Mouse (Mus musculus): ENCODE measurements around the gene Ccm2l. TPM values are rescaled to one million over a fixed set of nuclear protein-coding genes. Genes with fewer than 3 reads are reported as not detected.
A peak's percentile ranks its signal among the peaks of the same experiment; 100 is the strongest.

Ccm2l gene
- polyA plus RNA-seq, 1 experiment from 2014 or later = 2.4 TPM

DNA sequence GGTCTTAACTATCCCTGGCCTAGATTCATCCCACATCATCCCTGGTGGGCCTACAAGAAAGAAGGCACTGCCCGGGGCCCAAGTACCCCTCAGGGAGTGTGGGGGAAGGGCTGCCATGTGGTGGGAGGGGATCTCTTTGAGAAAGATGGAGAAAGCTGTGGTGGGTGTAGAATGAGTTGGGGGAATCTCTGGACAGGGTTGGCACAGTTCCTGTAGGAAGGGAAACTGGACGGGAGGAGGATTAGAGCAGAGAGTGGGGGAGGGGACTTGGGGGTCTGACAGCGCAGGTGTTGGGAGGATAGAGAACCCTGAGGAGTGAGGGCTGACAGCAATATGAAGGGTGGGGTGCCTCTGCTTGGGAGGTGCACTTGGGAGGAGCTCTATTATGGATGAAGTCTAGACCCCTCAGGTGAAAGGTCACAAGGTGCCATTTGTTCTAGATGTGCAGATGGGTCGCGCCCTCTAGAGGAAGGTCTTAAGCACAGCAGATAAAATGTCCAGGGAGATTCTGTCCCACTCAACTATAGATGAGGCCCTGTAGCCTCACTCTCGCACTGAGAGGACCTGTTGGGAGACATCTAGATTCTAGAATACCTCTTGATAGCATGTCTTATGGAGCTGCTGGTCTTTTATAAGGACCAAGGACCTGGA lies 10.4 kb upstream of the Ccm2l start:
- Histone ChIP-seq H3K36me3 (peaks cover 16% of the 10 kb centered on the region), H3K4me1 (replicated peaks) (peaks cover 9% of the 10 kb centered on the region; the same call in 1 of the 2 replicates), H3K4me3 (no peak overlapping the region), H3K27ac (replicated peaks) (no peak overlapping the region), H3K27me3 (peaks cover 30% of the 10 kb centered on the region), H3K9ac (no peak overlapping the region), H3K9me3 (no peaks in the 10 kb centered on the region), H3K4me2 (no peak overlapping the region)
- ATAC-seq (ENCODE audit: low read depth) = no peak
- 56% methylated on average over 6 of the region's 6 CpGs for WGBS

DNA sequence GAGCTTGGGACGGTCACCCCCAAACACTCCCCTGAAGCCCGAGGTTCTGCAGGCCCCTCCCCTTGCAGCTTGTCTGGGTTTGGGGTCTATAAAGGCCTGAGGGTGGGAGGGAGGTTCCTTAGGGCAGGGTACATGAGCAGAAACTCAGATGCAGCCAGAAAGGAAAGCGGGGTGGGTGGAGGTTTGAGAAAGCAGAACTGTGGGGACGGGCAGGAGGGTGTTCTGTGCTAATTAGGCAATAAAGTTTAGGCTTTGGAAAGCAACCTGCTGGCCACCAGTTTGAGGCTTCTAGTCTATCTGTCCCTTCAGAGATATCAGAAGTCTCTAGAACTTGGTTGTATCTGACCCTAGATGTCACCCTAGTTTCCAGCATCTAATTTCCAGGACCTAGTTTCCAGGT lies 7.4 kb upstream of the Ccm2l start:
- 55% methylated on average over 4 of the region's 4 CpGs for WGBS
- no peak for ATAC-seq (ENCODE audit: low read depth)
- Histone ChIP-seq H3K9me3 (no peaks in the 10 kb centered on the region), H3K9ac (no peak overlapping the region), H3K4me2 (no peak overlapping the region), H3K4me1 (replicated peaks) (no peaks in the 10 kb centered on the region), H3K4me3 (no peak overlapping the region), H3K27me3 (peaks cover under 1% of the 10 kb centered on the region; the same call in 1 of the 2 replicates), H3K27ac (replicated peaks) (no peak overlapping the region), H3K36me3 (peaks cover 16% of the 10 kb centered on the region)

DNA sequence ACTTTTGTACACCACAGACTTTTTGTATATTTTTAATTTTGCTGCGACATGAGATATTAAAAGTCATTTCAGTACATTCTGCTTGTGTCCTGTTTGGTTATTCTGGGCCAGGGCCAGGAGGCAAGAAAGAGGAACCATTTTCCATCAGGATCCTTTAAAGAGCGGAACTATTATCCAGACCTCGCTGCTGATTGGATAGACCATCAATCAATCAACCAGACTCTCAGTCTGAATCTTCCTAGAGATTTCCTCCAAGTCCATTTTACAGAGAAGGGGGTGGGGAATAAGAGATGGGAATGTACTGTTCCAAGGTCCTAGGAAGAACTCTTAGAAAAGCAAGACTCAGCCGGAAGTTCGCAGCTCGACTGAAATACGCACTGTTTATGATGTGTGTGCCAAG lies 5.5 kb upstream of the Ccm2l start:
- no peaks in the 10 kb centered on the region; the same call in 1 of the 2 replicates for H3K27me3 ChIP-seq
- no peak for ATAC-seq (ENCODE audit: low read depth)
- peaks cover 2% of the 10 kb centered on the region; the same call in 1 of the 2 replicates for H3K36me3 ChIP-seq
- no peak overlapping the region for H3K27ac ChIP-seq (replicated peaks)
- no peak overlapping the region for H3K4me3 ChIP-seq
- H3K4me1 ChIP-seq (replicated peaks) = no peaks in the 10 kb centered on the region
- H3K9ac ChIP-seq = no peak overlapping the region
- H3K4me2 ChIP-seq = no peak overlapping the region
- H3K9me3 ChIP-seq = no peaks in the 10 kb centered on the region
- WGBS = 89% methylated on average over 7 of the region's 7 CpGs

DNA sequence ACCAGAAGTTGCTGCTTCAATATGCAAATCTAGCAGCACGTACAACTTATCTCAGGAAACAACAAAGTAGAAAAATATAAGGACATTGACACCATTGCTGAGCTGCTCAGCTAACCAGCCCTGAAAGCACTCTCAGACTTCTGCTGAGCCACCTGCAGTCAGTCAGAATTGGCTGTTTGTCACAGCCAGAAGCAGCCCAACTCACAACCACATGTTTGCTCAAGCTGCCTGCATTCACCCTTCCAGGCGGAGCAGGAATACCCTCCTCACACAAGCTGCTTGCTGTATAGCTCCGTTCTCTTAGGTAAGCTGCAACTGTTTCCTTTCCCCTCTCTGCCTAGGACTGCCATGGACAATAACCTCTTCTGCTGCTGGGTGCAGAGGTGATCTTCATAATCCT lies 2.4 kb upstream of the Ccm2l start:
- Histone ChIP-seq H3K9me3 (no peaks in the 10 kb centered on the region), H3K36me3 (no peaks in the 10 kb centered on the region), H3K4me2 (no peak overlapping the region), H3K4me3 (no peak overlapping the region), H3K27me3 (peaks cover 19% of the 10 kb centered on the region), H3K4me1 (replicated peaks) (no peaks in the 10 kb centered on the region), H3K27ac (replicated peaks) (peak overlapping the region; percentile 46; the same call in 1 of the 2 replicates), H3K9ac (no peak overlapping the region)
- ATAC-seq (ENCODE audit: low read depth) = no peak
- WGBS = 51% methylated on average over 3 of the region's 3 CpGs

DNA sequence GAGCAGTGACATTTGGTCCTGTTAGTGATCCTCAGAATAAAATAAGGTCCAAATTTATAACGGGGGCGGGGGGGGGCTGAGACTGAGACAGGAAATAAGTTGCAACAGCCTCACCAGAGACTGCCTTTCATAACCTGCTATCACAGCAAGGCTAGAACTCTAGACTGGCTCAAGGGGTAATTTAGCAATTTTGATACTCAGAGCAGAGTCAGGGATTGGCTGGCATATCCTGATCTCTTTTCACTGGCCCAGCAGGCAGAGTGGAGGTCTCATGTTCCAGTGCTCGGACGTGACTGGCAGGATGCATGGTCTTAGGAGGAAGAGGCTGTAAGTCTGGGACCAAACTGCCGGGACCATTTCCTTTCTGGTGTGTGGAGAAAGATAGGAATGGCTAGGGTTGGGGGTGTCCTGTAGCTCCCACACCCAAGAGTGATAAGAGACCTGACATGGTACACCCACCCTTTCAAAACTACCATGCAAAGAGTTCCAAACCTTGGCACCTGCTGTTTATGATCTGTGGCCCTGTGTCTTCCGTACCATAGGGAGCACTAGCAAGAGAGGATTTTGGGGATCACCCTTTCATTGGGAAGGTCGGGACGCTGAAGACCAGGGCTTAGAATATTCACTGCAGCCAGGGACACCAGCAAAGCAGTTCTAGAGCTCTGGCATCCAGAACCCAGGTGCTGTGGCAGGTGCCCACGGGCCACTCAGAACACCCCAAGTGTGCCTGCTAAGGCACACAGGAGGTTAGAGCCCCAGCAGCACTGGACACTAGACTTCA lies 1.4 kb upstream of the Ccm2l start:
- H3K27me3 ChIP-seq = peaks cover 26% of the 10 kb centered on the region
- no peak overlapping the region for H3K9ac ChIP-seq
- WGBS = 74% methylated on average over 9 of the region's 9 CpGs
- no peaks in the 10 kb centered on the region for H3K9me3 ChIP-seq
- ATAC-seq (ENCODE audit: low read depth) = 0 out of 2 replicates have a peak, but pooled peaks have one; percentile 36
- no peak overlapping the region for H3K4me2 ChIP-seq
- no peak overlapping the region for H3K4me3 ChIP-seq
- no peaks in the 10 kb centered on the region for H3K36me3 ChIP-seq
- H3K27ac ChIP-seq (replicated peaks) = no peak overlapping the region
- no peaks in the 10 kb centered on the region for H3K4me1 ChIP-seq (replicated peaks)

DNA sequence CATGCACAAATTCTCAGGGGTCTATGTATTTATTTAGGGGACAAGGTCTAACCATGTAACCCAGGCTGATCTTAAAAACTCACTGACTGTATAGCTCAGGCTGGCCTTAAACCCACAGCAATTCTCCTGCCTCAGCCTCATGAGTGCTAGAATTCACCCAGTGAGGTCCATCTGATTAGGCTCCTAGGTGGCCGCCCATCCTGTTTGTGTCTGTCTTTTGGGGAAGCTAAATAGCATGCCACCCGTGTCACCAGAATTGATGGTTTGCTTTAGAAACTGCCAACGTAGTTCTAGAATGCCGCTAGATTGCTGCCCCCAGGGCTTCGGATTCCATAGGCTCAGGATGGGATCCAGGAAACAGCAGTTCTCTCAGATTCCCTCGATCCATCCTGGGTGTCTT lies 1.2 kb downstream of the Ccm2l start:
- 33% methylated on average over 6 of the region's 6 CpGs for WGBS
- no peak overlapping the region for H3K27ac ChIP-seq (replicated peaks)
- ATAC-seq (ENCODE audit: low read depth) = no peak
- peaks cover 6% of the 10 kb centered on the region for H3K4me1 ChIP-seq (replicated peaks)
- no peak overlapping the region for H3K9ac ChIP-seq
- H3K9me3 ChIP-seq = no peaks in the 10 kb centered on the region
- H3K27me3 ChIP-seq = peaks cover 52% of the 10 kb centered on the region
- no peaks in the 10 kb centered on the region for H3K36me3 ChIP-seq
- H3K4me3 ChIP-seq = no peak overlapping the region
- H3K4me2 ChIP-seq = peak overlapping the region; percentile 27; the same call in 1 of the 2 replicates

DNA sequence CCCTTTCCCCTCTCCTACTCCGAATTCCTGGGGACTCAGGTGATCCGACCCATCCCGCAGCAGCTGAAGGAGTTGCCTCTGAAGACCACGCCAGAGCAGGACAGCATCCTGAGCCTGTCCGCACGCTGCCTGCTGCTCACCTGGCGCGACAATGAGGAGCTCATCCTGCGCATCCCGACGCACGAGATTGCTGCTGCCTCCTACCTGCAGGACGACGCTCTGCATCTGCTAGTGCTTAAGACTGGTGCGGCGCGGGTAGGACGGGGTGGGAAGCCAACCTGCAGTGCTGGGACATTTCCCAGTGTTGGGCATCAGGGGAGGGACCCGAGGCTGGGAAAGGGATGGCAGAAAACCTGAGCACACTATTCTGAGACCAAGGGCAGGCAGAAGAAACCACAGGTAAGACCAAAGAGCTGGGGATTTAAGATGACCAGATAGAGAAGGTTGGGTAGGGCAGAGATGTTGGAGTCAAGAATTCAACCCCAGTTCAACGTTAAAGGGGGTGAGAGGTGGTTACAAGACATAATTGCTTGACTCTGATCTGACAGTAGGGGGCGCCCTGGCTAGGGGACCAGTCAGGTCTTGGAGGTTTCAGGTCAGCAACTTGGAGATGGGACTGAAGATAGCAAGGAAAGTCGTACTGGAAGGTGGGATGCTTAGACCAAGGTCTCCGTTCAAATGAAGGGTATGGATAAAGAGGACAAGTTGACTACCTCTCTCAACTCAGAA lies 5.2 kb downstream of the Ccm2l start:
- Histone ChIP-seq H3K27me3 (peaks cover 75% of the 10 kb centered on the region), H3K9me3 (no peaks in the 10 kb centered on the region), H3K4me2 (peak overlapping the region; percentile 58; the same call in 1 of the 2 replicates), H3K27ac (replicated peaks) (no peak overlapping the region), H3K9ac (no peak overlapping the region), H3K4me1 (replicated peaks) (peaks cover 8% of the 10 kb centered on the region), H3K4me3 (0 out of 2 replicates have a peak overlapping the region, but pooled peaks have one; percentile 7), H3K36me3 (no peaks in the 10 kb centered on the region)
- WGBS = 9% methylated on average over 23 of the region's 23 CpGs
- no peak for ATAC-seq (ENCODE audit: low read depth)

DNA sequence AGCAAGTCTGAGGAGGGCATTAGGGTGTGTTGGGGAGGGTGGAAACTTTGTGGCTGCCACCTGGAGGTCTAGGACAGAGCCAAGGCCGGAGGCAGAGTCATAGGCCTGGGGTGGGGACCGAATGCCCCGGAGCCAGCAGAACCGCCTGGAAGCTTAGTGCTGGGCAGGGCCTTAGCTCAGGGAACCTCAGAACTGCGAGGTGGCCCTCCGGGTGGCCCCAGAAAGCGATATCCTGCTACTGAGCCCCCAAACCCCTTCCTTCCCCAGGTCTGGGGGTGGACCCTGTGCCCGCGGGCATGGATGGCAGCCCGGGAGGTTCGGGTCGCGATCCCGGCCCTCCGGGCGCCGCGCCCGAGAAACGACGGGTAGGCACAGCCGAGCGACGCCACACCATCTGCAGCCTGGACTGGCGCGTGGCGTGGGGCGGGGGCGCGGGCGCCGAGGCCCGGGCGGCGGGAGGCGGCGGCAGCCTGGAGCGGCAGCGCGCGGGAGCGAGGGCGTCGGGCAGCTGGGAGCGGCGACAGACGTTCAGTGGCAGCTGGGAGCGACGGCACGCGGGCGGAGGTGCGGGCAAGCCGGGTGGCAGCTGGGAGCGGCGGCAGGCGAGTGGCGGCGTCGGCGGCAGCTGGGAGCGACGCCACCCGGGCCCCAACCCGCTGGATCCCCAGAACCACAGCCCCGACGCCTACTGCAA lies 5.9 kb downstream of the Ccm2l start:
- H3K27me3 ChIP-seq = peaks cover 71% of the 10 kb centered on the region
- no peak overlapping the region for H3K27ac ChIP-seq (replicated peaks)
- H3K4me2 ChIP-seq = peak overlapping the region; percentile 58
- peaks cover 8% of the 10 kb centered on the region for H3K4me1 ChIP-seq (replicated peaks)
- H3K36me3 ChIP-seq = no peaks in the 10 kb centered on the region
- 10% methylated on average over 67 of the region's 67 CpGs for WGBS
- ATAC-seq (ENCODE audit: low read depth) = peak; percentile 57
- peak overlapping the region; percentile 33 for H3K4me3 ChIP-seq
- H3K9me3 ChIP-seq = no peaks in the 10 kb centered on the region
- H3K9ac ChIP-seq = peak overlapping the region; percentile 70

DNA sequence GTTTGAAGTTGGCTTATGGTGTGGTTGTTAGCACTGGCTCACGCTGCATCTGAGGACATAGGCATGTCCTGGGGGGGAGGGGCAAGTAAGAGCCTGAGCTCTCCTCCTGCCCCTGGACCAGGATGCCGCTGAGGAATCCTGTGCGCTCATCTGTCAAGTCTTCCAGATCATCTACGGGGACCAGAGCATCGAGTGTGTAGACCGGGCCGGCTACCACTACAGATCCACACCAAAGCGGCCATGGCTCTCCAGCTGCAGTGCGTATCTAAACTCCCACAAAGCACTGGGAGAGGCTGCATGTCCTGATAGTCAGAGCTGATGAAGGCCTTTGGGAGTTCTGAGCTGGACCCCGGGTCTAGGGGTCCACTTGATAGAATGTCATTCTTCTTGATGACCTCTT lies 8.9 kb downstream of the Ccm2l start:
- 87% methylated on average over 10 of the region's 10 CpGs for WGBS
- H3K27ac ChIP-seq (replicated peaks) = no peak overlapping the region
- peaks cover 46% of the 10 kb centered on the region for H3K27me3 ChIP-seq
- no peak overlapping the region for H3K4me3 ChIP-seq
- no peaks in the 10 kb centered on the region for H3K36me3 ChIP-seq
- no peak overlapping the region for H3K4me2 ChIP-seq
- H3K9me3 ChIP-seq = no peaks in the 10 kb centered on the region
- no peak overlapping the region for H3K9ac ChIP-seq
- no peak for ATAC-seq (ENCODE audit: low read depth)
- H3K4me1 ChIP-seq (replicated peaks) = peaks cover 8% of the 10 kb centered on the region

DNA sequence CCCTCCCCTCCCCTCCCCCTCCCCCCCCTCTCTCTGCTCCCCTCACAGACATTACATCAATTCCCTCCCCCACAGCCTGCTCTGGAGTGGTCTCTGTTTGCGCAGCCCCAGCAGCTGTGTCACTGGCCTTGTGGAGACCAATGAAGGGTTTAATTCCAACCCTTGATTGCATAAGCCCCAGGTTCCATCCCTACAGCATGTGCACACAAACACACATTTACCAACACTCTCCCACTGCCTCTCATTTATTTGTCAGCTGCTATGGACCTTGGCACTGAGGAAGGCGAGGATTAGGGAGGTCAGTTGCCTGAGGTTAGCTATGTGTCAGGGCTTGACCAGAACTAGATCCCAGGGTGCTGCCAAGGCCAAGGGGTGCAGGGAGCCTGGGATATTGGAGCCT lies 10.2 kb downstream of the Ccm2l start:
- Histone ChIP-seq H3K4me3 (no peak overlapping the region), H3K9me3 (no peaks in the 10 kb centered on the region), H3K9ac (no peak overlapping the region), H3K27me3 (peaks cover 33% of the 10 kb centered on the region), H3K27ac (replicated peaks) (no peak overlapping the region), H3K4me2 (no peak overlapping the region), H3K4me1 (replicated peaks) (peaks cover 8% of the 10 kb centered on the region), H3K36me3 (no peaks in the 10 kb centered on the region)
- ATAC-seq (ENCODE audit: low read depth) = no peak
- WGBS = 70% methylated on average over 2 of the region's 2 CpGs

DNA sequence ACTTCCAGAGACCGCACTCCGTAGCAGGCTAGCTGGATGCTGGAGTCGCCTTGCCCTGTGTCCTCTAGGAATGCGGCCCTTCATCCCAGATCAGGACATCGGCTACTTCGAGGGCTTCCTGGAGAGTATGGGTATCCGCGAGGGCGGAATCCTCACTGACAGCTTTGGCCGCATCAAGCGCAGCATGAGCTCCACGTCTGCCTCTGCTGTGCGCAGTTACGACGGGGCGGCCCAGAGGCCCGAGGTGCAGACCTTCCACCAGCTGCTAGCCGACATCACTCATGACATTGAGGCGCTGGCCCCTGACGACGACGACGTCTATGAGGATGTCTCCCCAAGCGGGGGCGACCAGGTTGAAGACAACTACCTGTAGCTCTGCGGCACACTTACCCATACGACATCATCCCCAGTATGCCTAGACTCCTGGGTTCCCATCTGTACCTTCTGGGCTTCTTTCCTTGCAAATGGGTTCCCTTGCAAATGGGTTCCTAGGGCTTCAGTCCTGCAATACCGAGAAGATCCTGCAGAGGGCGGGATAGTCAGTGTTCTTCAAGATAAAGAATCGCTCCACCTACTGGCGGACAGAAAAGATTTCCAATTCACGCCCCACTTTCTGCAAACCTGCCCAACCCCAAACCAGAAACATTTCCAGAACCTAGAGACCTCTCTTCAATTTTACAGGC lies 15.2 kb downstream of the Ccm2l start:
- Histone ChIP-seq H3K27me3 (no peaks in the 10 kb centered on the region), H3K36me3 (no peaks in the 10 kb centered on the region), H3K27ac (replicated peaks) (no peak overlapping the region), H3K4me3 (no peak overlapping the region), H3K4me1 (replicated peaks) (no peaks in the 10 kb centered on the region), H3K9ac (no peak overlapping the region), H3K9me3 (no peaks in the 10 kb centered on the region), H3K4me2 (no peak overlapping the region)
- 32% methylated on average over 32 of the region's 32 CpGs for WGBS
- no peak for ATAC-seq (ENCODE audit: low read depth)
